Mouse (Mus musculus) bone marrow macrophage, adult 2 months (primary cell): ENCODE data around the gene Olfr38. TPM values are rescaled to one million over a fixed set of nuclear protein-coding genes. Genes with fewer than 3 reads are reported as not detected.

Source experiments
- H3K27ac ChIP-seq: 2 replicates; pipeline ENCODE4 v1.5.1; 2012; ENCODE audit warnings: low read depth, low read length; ENCODE audit not compliant: insufficient read depth
- H3K4me1 ChIP-seq: 2 replicates; pipeline ENCODE4 v1.6.1; 2012; ENCODE audit warnings: low read length; ENCODE audit not compliant: control insufficient read depth, insufficient read depth
- H3K4me3 ChIP-seq: 2 replicates; pipeline ENCODE4 v1.5.1; 2012; ENCODE audit warnings: mild to moderate bottlenecking, low read length, moderate library complexity; ENCODE audit not compliant: insufficient read depth
- CTCF ChIP-seq: IDR thresholded peaks from 2 replicates; pipeline ENCODE4 v1.5.1; 2012; ENCODE audit warnings: low read depth, mild to moderate bottlenecking, low read length, moderate library complexity
- POLR2A ChIP-seq: IDR thresholded peaks from 2 replicates; pipeline ENCODE4 v1.6.1; 2012; ENCODE audit warnings: mild to moderate bottlenecking, low read depth, low read length, borderline replicate concordance
- polyA plus RNA-seq: library from polyadenylated mRNA; stranded (reverse); fragments of >200 nt; gene quantifications from 2 replicates; pipeline ENCODE4 v1.2.4, GENCODE M21; 2012; ENCODE audit not compliant: missing spikeins, insufficient read depth, insufficient read length

Gene Olfr38
- not detected in 2 replicates for polyA plus RNA-seq

- TF ChIP-seq POLR2A (no peak), CTCF (no peak)
- H3K4me1 ChIP-seq = no peaks in the 10 kb centered on the region
- H3K27ac ChIP-seq = no peak within 1 kb of the TSS
- no peak within 1 kb of the TSS for H3K4me3 ChIP-seq
These were observed at the start of gene Olfr38 for GRCm38 (mm10) chr6:42756104-42756503. TSS of gene Olfr38 (plus strand) at chr6:42756404.

- H3K4me1 ChIP-seq = no peaks in the 10 kb centered on the region
- H3K27ac ChIP-seq = no peak within 1 kb of the TSS
- H3K4me3 ChIP-seq = no peak within 1 kb of the TSS
- no peak for TF ChIP-seq POLR2A
- no peak for TF ChIP-seq CTCF
These were observed 46.7 kb upstream of the Olfr38 start, which contains the start of gene Tcaf1 for GRCm38 (mm10) chr6:42709291-42710211. TSS of gene Tcaf1 (minus strand) at chr6:42710088.

GRCm38 (mm10) chr6:42714668-42715067 lies 41.5 kb upstream of the Olfr38 start:
- TF ChIP-seq CTCF (no peak), POLR2A (no peak)
- H3K4me3 ChIP-seq = no peak overlapping the region
- no peaks in the 10 kb centered on the region for H3K4me1 ChIP-seq
- no peak overlapping the region for H3K27ac ChIP-seq

GRCm38 (mm10) chr6:42717973-42718372 lies 38.2 kb upstream of the Olfr38 start:
- TF ChIP-seq CTCF (no peak), POLR2A (no peak)
- Histone ChIP-seq H3K4me1 (no peaks in the 10 kb centered on the region), H3K27ac (no peak overlapping the region), H3K4me3 (no peak overlapping the region)

GRCm38 (mm10) chr6:42739071-42739470 lies 17.1 kb upstream of the Olfr38 start, which contains the start of gene Olfr453:
TSS of gene Olfr453 (plus strand) at chr6:42739371.
- no peak within 1 kb of the TSS for H3K4me3 ChIP-seq
- no peak within 1 kb of the TSS for H3K27ac ChIP-seq
- no peak for TF ChIP-seq POLR2A
- no peak for TF ChIP-seq CTCF
- no peaks in the 10 kb centered on the region for H3K4me1 ChIP-seq

- no peak for TF ChIP-seq CTCF
- no peak overlapping the region for H3K27ac ChIP-seq
- no peaks in the 10 kb centered on the region for H3K4me1 ChIP-seq
- H3K4me3 ChIP-seq = no peak overlapping the region
These were observed 13.9 kb upstream of the Olfr38 start for GRCm38 (mm10) chr6:42742303-42742702.

- H3K4me3 ChIP-seq = no peak overlapping the region
- no peaks in the 10 kb centered on the region for H3K4me1 ChIP-seq
- TF ChIP-seq POLR2A (no peak), CTCF (no peak)
- H3K27ac ChIP-seq = no peak overlapping the region
These were observed 8.4 kb upstream of the Olfr38 start for GRCm38 (mm10) chr6:42747846-42748245.

GRCm38 (mm10) chr6:42777066-42777465 lies 20.9 kb downstream of the Olfr38 start:
- TF ChIP-seq CTCF = no peak
- no peak for TF ChIP-seq POLR2A
- H3K27ac ChIP-seq = no peak overlapping the region
- H3K4me3 ChIP-seq = no peak overlapping the region
- H3K4me1 ChIP-seq = no peaks in the 10 kb centered on the region

GRCm38 (mm10) chr6:42784793-42785192 lies 28.6 kb downstream of the Olfr38 start, which contains the start of gene Olfr452:
TSS of gene Olfr452 (plus strand) at chr6:42785093.
- Histone ChIP-seq H3K4me3 (no peak within 1 kb of the TSS), H3K4me1 (no peaks in the 10 kb centered on the region), H3K27ac (no peak within 1 kb of the TSS)
- TF ChIP-seq POLR2A (no peak), CTCF (no peak)

GRCm38 (mm10) chr6:42790247-42790948 lies 34.2 kb downstream of the Olfr38 start:
- Histone ChIP-seq H3K27ac (no peak overlapping the region), H3K4me3 (no peak overlapping the region), H3K4me1 (no peaks in the 10 kb centered on the region)
- TF ChIP-seq POLR2A (no peak), CTCF (no peak)
